Mouse (Mus musculus): Measurements from ENCODE around the gene Gm45785.

Gene Gm45785

DNA sequence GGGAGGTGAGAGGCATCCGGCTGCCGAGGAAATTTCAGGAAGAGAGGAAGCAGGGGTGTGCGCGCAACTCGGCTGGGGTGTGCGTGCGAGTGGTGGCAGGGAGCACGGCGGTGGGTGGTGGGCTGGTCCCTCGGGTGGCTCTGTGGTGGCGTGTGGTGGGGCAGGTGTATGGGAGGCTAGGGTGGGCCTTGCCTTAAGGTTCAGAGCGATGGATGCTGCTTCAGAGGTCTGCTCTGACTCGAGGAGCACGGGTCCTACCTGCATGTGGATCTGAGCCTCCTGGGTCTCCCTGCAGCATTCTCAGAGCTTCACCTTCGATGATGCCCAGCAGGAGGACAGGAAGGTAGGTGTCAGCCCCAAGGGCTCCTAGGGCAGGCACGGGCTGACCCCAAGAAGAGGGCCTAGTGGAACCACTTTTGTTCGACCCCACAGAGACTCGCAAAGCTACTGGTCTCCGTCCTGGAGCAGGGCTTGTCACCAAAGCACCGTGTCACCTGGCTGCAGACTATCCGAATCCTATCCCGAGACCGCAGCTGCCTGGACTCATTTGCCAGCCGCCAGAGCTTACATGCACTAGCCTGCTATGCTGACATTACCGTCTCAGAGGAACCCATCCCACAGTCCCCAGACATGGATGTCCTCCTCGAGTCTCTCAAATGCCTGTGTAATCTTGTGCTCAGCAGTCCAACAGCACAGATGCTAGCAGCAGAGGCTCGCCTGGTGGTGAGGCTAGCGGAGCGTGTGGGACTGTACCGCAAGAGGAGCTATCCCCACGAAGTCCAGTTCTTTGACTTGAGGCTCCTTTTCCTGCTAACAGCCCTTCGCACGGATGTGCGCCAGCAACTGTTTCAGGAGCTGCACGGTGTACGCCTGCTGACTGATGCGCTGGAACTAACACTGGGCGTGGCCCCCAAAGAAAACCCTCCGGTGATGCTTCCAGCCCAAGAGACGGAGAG is 1.7 kb upstream of the Gm45785 start, which contains the start of gene Bet1l:
Gene Bet1l (minus strand): TSS at position 28 of the 956 bp plus-strand sequence.
- 17% methylated on average over 40 of the region's 40 CpGs for WGBS

- WGBS: under 1% methylated on average over 50 of the region's 50 CpGs
Measured at GRCm38 (mm10) chr7:140856785-140857549, 836 bp upstream of the Gm45785 start, which contains the start of gene Ric8a. Ric8a (plus strand) TSS chr7:140856957.

GRCm38 (mm10) chr7:140855181-140855580 is 950 bp downstream of the Gm45785 start:
- 46% methylated on average over 9 of the region's 9 CpGs for WGBS

- WGBS: 90% methylated on average over 18 of the region's 18 CpGs
Measured at GRCm38 (mm10) chr7:140854483-140854882, 1.6 kb downstream of the Gm45785 start.

GRCm38 (mm10) chr7:140853386-140853785 is 2.7 kb downstream of the Gm45785 start:
- 87% methylated on average over 9 of the region's 9 CpGs for WGBS

- WGBS: 97% methylated on average over 4 of the region's 4 CpGs
Measured at GRCm38 (mm10) chr7:140851916-140852315, 4.2 kb downstream of the Gm45785 start.

DNA sequence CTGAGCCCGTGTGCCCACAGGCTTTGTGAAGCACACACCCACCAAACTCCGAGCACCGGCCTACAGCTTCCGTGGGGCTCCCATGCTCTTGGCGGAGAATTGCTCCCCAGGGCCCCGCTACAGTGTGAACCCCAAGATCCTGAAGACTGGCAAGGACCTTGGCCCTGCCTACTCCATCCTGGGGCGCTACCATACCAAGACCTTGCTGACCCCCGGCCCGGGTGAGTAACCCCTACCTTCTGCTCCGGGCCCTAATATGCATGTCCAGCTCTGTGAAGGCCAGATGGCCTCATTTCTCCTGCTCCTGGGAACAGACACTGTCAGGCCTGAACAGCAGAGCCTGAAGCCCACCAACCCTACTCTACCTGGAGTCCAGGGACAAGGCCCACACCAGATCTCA is 7.5 kb downstream of the Gm45785 start:
- 93% methylated on average over 10 of the region's 10 CpGs for WGBS

- WGBS: 58% methylated on average over 11 of the region's 11 CpGs
Measured at GRCm38 (mm10) chr7:140847755-140848580, 8.2 kb downstream of the Gm45785 start, which contains the start of gene Odf3. Odf3 (plus strand) TSS chr7:140847805.

- WGBS: 86% methylated on average over 10 of the region's 10 CpGs
Measured at GRCm38 (mm10) chr7:140846676-140847075, 9.5 kb downstream of the Gm45785 start.

DNA sequence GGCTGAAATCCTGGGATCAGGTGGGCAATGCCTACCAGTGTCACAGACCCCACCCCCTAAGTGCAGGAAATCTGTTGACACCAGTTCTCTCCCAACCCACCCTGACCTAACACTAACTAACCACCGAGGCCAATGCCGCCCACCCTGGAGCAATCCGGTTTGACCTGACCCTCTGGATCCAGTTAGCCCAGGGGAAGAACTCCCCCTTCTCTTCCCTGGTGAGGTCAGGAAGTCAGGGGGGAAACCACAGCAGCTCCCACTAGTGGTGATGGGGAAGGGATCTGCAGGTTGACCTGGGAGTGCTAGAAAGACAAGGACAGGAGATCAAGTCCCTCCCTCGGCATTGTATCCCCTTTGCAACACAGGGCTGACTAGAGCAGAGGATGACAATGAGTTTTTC is 10.4 kb downstream of the Gm45785 start:
- 73% methylated on average over 4 of the region's 4 CpGs for WGBS

GRCm38 (mm10) chr7:140844905-140845665 is 11.0 kb downstream of the Gm45785 start, which contains the start of gene Scgb1c1:
Scgb1c1 (plus strand) TSS chr7:140845547.
- WGBS: 23% methylated on average over 14 of the region's 14 CpGs

DNA sequence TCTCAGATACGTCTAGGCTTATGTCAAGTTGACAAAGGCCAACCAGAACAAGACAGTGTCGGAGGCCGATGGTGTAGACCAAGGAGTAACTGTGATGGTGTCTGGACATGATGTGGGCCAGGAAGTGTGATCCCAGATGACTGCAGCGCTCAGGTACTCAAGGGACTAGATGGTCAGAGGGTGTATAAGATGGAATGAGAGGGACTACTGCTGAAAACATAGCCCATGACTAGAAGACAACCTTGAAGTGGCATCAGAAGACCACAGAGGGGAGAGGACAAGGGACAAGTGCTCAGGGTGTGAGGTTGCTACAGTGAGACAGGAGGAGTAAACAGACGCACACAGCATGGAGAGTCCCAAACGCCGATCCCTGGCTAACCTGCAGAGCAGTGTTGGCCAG is 12.3 kb downstream of the Gm45785 start:
- 83% methylated on average over 7 of the region's 7 CpGs for WGBS

GRCm38 (mm10) chr7:140840750-140841735 is 15.1 kb downstream of the Gm45785 start:
- WGBS: 37% methylated on average over 19 of the region's 19 CpGs

GRCm38 (mm10) chr7:140839556-140839955 is 16.6 kb downstream of the Gm45785 start:
- 71% methylated on average over 5 of the region's 5 CpGs for WGBS

- WGBS: 58% methylated on average over 9 of the region's 9 CpGs
Measured at GRCm38 (mm10) chr7:140836243-140837115, 19.7 kb downstream of the Gm45785 start.

DNA sequence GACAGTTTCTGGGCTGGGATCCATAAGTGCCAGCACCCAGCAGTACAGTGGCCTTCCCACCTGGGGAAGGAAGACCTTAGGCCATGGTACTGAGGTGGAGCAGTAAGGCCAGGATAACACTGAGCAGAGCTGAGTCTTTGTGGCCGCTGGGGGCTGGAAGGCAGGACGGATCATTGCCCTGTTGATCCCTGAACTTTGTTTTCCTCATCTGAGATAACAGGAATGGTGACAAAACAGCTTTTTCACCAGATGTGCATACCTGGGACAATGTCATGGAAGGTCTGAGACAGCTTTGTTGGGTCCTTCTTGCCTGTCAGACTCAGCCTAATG is 20.4 kb downstream of the Gm45785 start:
- 87% methylated on average over 2 of the region's 2 CpGs for WGBS

DNA sequence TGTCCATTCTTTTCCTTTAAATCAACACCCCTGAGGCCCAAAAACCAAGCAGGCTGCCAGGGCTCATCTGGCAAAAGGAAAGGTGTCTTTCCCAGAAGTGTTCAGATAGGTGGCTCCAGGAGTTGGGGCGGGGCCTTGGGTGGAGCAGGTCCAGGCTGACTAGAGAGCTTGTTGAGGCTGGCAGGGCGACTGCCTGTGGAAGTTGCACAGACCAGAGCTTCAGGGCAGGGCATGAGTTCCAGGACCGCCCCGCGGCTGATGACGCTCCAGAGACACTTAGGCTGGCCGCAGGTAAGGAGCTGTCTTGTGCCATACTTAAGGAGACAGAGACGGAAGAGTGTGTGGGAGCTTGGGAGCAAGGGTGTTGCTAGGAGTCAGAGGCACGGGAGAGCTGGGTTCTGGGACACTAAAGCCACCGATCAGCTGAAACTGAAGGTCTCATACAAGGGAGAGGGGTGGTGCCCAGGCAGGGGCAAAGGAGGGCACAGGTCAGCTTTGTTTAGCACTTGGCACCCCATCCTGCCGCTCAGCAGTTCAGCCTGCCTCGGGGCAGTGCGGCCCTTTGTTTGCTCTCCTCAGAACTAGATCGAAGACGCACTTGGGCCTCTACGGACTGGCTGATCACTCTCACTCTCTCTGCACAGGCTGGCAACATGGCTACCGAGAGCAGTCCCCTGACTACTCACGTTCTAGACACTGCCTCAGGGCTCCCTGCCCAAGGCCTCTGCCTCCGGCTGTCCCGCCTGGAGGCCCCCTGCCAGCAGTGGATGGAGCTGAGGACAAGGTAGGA is 21.0 kb downstream of the Gm45785 start, which contains the start of gene Urah:
Gene Urah (plus strand): TSS at position 51 of the 790 bp plus-strand sequence.
- WGBS: 57% methylated on average over 20 of the region's 20 CpGs

DNA sequence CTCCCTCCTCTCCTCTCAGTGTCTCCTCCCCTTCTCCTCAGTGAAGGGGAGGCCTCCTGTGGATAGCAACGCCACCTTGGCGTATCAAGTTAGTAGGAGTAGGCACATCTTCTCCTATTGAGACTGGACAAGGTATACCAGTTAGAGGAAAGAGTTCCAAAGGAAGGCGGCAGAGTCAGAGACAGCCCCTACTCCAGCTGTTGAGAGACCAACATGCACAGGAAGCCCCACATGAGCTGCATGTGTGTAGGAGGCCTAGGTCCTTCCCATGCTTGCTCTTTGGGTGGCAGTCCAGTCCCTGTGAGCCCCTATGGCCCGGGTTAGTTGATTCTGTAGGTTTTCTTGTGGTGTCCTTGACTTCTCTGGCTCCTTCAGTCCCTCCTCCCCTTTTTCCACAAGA is 22.8 kb downstream of the Gm45785 start:
- 91% methylated on average over 4 of the region's 4 CpGs for WGBS
